Mouse (Mus musculus) natural killer cell, adult 2 months (primary cell): Measurements from ENCODE around the gene Agbl5.

Source experiments
- DNase-seq, 2 experiments: peaks; one replicate each; pipeline ENCODE4 v3.0.0; 2022; ENCODE audit warnings: low spot score in 2 of 2

The Agbl5 gene

DNA sequence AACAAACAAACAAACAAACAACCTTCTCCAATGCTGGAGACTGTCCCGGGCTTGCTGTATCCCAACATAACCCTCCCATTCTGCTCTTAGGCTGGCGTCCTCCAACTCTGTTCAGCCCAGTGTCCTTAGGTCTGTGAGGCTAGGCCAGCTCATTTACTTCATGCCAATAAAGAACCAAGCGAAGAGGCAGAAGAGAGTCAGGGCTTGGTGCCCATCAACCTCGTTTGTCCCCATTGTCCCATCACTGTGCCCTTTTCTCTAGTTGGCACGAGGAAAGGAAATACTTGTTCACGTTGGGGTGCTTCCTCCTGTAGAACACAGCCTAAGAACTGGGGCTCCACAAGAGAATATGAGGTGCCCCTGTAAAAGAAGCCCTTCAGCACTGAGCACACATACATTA lies 63.2 kb downstream of the Agbl5 start:
- no peak for DNase-seq

DNA sequence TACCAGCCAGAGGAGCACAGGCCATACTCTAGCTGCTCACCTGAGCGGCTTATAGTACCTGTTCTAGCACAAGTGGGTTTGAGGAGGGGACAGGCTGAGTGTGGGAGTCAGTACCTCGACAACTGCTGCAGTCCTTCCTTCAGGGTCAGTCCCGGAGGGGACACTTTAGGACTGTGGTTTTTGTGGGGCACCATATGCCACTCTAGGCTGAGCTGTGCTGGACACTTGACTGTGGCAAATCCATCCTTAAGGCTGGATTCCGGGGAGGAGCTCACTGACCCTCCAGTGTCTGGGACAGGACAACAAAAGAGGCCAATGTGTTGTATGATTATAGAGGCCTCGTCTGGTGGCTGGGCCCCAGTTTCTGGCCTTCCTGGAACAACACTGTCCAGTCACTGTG lies 64.1 kb downstream of the Agbl5 start:
- no peak for DNase-seq

DNA sequence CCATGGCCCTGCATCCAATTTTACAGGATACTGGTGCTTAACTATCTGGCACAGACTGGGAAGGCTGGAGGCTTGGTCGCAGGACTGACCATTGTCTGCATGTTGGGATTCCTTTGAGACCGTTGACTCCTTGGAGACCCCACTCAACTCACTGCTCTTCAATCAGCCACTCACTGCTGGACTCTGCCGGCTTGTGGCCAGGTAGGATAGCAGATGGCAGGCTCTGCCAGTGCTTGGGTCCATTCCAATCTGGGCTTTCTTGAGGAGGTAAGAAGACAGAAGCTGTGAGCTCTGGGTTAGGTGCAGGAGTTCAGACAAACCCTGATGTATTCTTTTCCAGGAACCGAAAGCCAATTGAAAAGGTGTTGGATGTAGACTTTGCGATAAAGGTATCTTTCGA lies 65.6 kb downstream of the Agbl5 start:
- no peak for DNase-seq

DNA sequence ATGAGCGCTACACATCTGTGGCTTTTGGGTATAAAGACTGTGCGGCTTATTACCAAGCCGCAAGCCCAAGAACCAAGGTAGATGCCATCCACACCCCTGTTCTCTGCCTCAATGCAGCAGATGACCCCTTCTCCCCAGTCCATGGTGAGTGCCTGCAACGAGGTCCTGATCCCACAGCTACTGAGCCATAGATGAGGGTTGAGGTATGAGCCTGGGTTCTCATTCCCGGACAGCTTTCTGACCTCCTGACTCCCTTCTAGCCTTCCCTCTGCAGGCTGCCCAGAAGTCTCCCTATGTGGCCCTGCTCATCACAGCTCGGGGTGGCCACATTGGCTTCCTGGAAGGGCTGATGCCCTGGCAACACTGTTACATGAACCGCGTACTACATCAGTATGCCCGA lies 66.1 kb downstream of the Agbl5 start:
- no peak for DNase-seq

DNA sequence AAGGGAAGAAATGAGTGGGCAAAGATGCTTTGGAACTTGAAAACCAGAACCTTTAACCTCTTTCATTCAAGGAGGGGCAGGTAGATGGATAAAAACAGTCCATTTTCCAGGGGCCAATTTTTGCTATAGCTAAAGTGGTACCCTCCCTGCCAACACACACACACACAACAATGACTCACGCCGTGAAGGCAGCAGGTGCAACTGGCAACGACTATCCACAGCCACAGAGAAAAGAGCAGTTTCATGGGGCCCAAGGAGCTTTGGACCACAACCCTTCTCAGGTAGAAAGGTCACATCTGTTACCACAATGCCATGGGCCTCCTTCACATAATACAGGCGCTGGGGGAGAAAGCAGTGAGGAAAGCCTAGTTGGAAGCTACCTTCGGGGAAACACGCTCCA lies 67.3 kb downstream of the Agbl5 start:
- DNase-seq = no peak
